Mouse (Mus musculus) spleen, adult 2 months (tissue): ENCODE results near the gene Cyp27a1. TPM values are rescaled to one million over a fixed set of nuclear protein-coding genes. Genes with fewer than 3 reads are reported as not detected.

ENCODE experiments used
- DNase-seq, 2 experiments: peaks; one replicate each; pipeline versions ENCODE4 v3.0.0 to v3.0.0-alpha.2; 2012 to 2021; ENCODE audit warnings: low spot score in 2 of 2, low read depth in 1 of 2
- H3K27ac ChIP-seq: fragments of 200-500 bp; 2 replicates; pipeline ENCODE4 v1.5.1; 2012; ENCODE audit warnings: low read length, inconsistent platforms; ENCODE audit not compliant: insufficient read depth
- H3K27me3 ChIP-seq: fragments of 200-500 bp; 2 replicates; pipeline ENCODE4 v1.6.1; 2012; ENCODE audit warnings: mild to moderate bottlenecking, moderate library complexity, low read length, inconsistent platforms; ENCODE audit not compliant: control insufficient read depth, insufficient read depth
- H3K36me3 ChIP-seq: fragments of 200-500 bp; 2 replicates; pipeline ENCODE4 v1.6.1; 2012; ENCODE audit warnings: mild to moderate bottlenecking, low read length, inconsistent platforms; ENCODE audit not compliant: control insufficient read depth, insufficient read depth
- H3K4me1 ChIP-seq: fragments of 200-500 bp; 2 replicates; pipeline ENCODE4 v1.6.1; 2011; ENCODE audit warnings: inconsistent platforms; ENCODE audit not compliant: control insufficient read depth, insufficient read depth, insufficient read length
- H3K4me3 ChIP-seq: fragments of 200-500 bp; 2 replicates; pipeline ENCODE4 v1.5.1; 2011; ENCODE audit warnings: mild to moderate bottlenecking, inconsistent platforms; ENCODE audit not compliant: insufficient read depth, insufficient read length; ENCODE audit errors: extremely low read depth
- CTCF ChIP-seq: fragments of 200-500 bp; IDR thresholded peaks from 2 replicates; pipeline ENCODE4 v1.5.1; 2011; ENCODE audit warnings: mild to moderate bottlenecking, inconsistent platforms; ENCODE audit not compliant: insufficient read depth, insufficient read length, insufficient replicate concordance; ENCODE audit errors: extremely low read depth
- POLR2A ChIP-seq: fragments of 200-500 bp; IDR thresholded peaks from 2 replicates; pipeline ENCODE4 v1.6.1; 2011; ENCODE audit warnings: low read depth, low read length, inconsistent platforms
- WGBS: fragments of 180-500 bp; shearing (Covaris S2); methylation state at CpG from one replicate; pipeline ENCODE4 v1.1.7; 2018; 5-methylcytosine and 5-hydroxymethylcytosine counted together
- polyA plus RNA-seq: library from polyadenylated mRNA; depleted of rRNA; stranded (reverse); fragments of >200 nt; gene quantifications from 2 replicates; pipeline ENCODE4 v1.2.3, GENCODE M21; 2012

Gene Cyp27a1
- polyA plus RNA-seq, 1 experiment, result 25.0 TPM

DNA sequence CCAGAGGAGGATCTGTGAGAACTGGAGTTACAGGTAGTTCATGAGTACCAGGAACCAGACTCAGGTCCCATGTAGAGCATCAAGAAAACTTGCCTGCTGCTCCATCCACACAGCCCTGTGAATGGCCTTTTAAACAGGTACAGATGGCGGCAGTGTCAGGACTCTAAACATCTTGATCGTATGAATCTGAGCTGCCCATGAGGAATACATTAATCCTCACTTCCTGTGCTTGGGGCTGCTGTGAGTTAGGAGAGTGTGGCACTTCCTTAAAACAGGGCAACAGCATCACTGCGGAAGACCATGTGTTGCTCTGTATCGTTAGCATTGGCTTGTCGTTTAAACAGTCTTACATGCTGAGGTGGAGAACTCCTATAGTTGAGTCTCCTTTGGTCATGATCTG lies 2.1 kb downstream of the Cyp27a1 start:
- H3K27me3 ChIP-seq, result no peaks in the 10 kb centered on the region
- 28% methylated on average over 5 of the region's 5 CpGs for whole genome bisulfite sequencing
- no peak overlapping the region for H3K27ac ChIP-seq
- DNase-seq, result no peak
- TF ChIP-seq CTCF (no peak), POLR2A (no peak)
- H3K4me3 ChIP-seq, result peak overlapping the region; percentile 32; the same call in 1 of the 2 replicates
- peaks cover 10% of the 10 kb centered on the region for H3K4me1 ChIP-seq
- no peaks in the 10 kb centered on the region for H3K36me3 ChIP-seq

DNA sequence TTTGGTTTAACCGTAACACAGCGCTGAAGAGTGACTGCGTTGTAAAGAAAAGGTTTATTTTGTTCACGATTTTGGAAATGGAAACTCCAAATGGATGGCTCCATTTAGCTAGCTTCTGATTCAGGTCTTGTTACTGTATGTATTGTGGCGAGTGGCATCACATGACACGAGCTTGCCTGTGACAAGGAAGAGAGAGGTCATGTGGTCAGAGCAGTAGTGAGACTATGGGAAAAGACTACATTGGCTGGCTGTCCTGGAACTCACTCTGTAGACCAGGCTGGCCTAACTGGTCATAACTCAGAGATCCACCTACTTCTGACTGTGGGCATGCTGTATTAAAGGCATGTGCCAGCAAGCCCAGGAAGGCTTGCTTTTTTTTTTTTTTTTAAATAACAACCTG lies 2.5 kb downstream of the Cyp27a1 start:
- Histone ChIP-seq H3K4me3 (no peak overlapping the region), H3K4me1 (peaks cover 10% of the 10 kb centered on the region), H3K27ac (no peak overlapping the region), H3K27me3 (no peaks in the 10 kb centered on the region), H3K36me3 (no peaks in the 10 kb centered on the region)
- 87% methylated on average over 6 of the region's 6 CpGs for WGBS
- TF ChIP-seq CTCF (no peak), POLR2A (no peak)
- no peak for DNase-seq

DNA sequence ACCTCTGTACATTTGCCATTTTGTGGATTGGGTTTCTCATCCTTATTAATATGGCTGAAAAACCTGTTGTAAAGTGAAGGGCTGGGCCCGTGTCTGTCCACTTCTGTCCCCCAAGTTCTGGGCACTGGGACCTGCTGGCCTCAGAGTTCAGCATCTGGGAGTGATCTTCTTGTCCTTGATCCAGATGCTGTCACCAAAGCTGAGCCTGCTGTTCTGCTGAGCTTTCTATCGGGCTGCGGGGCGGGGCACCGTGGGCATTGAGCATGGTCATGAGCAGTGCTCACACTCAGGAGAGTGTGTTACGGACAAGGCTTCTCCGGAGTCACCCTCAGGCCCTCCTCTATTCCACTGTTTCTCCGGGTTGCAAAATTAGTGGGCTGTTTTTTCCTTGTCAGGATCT lies 4.7 kb downstream of the Cyp27a1 start:
- no peak for DNase-seq
- Histone ChIP-seq H3K27ac (no peak overlapping the region), H3K4me1 (peaks cover 6% of the 10 kb centered on the region), H3K36me3 (no peaks in the 10 kb centered on the region), H3K27me3 (no peaks in the 10 kb centered on the region), H3K4me3 (no peak overlapping the region)
- TF ChIP-seq POLR2A, result no peak
- TF ChIP-seq CTCF, result no peak
- WGBS, result 92% methylated on average over 8 of the region's 8 CpGs

DNA sequence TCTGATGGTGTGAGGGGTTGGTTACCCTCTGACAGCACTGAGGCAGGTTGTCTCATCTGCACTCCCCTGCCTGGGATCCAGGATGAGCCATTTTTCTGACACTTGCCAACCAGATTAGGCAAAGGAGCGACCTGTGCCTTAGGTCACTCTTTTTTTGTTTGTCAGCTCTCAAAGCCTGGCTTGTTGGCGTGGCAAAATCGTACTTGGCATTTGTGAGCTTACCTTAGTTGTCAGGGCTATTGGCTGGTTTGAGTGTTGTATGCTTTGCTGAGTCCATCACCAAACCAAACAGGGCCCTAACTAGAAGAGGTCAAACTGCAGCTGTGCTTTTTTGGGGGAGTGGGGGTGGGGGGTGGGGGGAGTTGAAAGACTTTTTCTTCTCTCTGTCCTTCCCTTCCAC lies 5.9 kb downstream of the Cyp27a1 start:
- H3K4me1 ChIP-seq, result peaks cover 4% of the 10 kb centered on the region; the same call in 1 of the 2 replicates
- no peak for DNase-seq
- H3K27me3 ChIP-seq, result no peaks in the 10 kb centered on the region
- H3K4me3 ChIP-seq, result no peak overlapping the region
- 90% methylated on average over 3 of the region's 3 CpGs for WGBS
- no peaks in the 10 kb centered on the region for H3K36me3 ChIP-seq
- no peak overlapping the region for H3K27ac ChIP-seq
- TF ChIP-seq CTCF, result no peak
- TF ChIP-seq POLR2A, result no peak

DNA sequence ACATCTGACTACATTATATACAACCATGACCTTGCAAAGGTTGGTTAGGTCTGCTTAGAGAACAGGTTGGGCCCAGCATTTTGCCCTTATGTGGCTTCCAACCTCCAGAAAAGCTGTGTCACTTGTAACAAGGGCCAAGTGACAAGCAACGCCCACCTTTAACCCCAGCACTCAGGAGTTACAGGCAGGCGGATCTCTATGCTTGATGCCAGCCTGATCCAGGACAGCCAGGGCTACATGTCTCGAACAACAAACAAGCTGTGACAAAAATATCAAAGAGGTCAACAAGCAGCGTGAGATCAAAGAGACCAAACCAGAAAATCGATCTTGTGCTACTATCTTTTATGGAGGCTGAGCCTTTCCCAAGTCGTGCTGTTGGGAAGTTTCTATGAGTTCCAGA lies 8.3 kb downstream of the Cyp27a1 start:
- WGBS, result 81% methylated on average over 6 of the region's 6 CpGs
- no peak for DNase-seq

DNA sequence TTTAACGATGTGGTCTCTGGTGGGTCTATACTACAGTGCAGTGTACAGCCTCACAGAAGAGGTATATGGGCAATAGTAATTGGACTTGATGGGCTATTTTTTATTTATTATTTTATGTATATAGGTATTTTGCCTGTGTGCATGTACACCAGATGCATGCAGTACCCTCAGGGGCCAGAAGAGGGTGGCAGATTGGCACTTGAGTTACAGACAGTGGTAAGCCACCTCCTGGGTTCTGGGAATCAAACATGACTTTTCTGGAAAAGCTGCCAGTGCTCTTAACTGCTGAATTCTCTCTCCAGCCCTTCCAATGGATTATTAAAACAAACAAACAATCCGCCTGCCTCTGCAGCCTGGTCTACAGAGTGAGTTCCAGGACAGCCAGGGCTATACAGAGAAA lies 10.4 kb downstream of the Cyp27a1 start:
- H3K4me3 ChIP-seq, result no peak overlapping the region
- no peaks in the 10 kb centered on the region for H3K36me3 ChIP-seq
- WGBS, result 93% methylated on average over 2 of the region's 2 CpGs
- no peaks in the 10 kb centered on the region for H3K27me3 ChIP-seq
- no peak for DNase-seq
- no peaks in the 10 kb centered on the region for H3K4me1 ChIP-seq
- TF ChIP-seq POLR2A, result no peak
- TF ChIP-seq CTCF, result no peak
- H3K27ac ChIP-seq, result no peak overlapping the region

More for the DNA sequence above, 8.3 kb downstream of the Cyp27a1 start:
- Histone ChIP-seq H3K27me3 (no peaks in the 10 kb centered on the region), H3K27ac (no peak overlapping the region), H3K4me1 (no peaks in the 10 kb centered on the region), H3K4me3 (no peak overlapping the region), H3K36me3 (no peaks in the 10 kb centered on the region)
- TF ChIP-seq POLR2A (no peak), CTCF (no peak)

DNA sequence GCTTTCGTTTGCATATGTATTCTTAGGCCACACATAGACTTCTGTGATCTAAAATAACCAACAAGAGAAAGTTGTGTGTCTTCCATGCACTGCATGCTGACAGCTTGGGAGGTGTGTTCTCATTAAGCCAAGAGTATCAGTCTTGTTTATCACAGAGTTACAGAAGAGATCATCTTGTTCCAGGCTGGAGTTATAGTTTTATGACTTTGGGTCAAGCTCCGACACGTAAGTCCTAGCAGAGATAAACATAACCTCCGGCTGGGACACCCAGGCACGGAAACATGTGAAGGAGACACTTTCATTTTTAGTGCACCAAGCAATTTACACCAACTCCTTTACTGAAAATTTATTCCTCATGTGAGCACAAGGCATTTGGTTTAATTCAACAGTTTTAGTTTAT lies 12.7 kb downstream of the Cyp27a1 start:
- no peak for DNase-seq
- WGBS, result 83% methylated on average over 5 of the region's 5 CpGs
- TF ChIP-seq CTCF (no peak), POLR2A (no peak)
- Histone ChIP-seq H3K27ac (no peak overlapping the region), H3K4me1 (no peaks in the 10 kb centered on the region), H3K27me3 (no peaks in the 10 kb centered on the region), H3K36me3 (no peaks in the 10 kb centered on the region), H3K4me3 (no peak overlapping the region)

DNA sequence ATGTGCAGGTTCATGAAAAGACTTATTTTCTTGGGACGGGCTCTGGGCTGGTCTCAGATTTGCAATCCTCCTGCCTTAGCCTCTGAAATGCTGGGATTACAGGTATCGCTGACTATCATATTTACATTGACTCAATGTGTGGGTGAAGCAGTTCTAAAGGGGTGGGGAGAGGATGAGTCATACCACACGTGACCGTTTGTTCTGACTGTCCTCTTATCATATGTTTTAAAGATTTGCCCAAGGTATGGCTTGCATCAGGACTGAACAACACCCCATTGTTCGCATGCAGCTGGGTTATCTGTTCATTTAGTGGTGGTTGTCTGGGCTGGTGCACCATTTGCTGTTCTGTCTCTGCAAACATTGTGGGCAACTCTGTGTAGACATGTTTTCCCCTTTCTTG lies 13.3 kb downstream of the Cyp27a1 start:
- H3K27ac ChIP-seq, result no peak overlapping the region
- 75% methylated on average over 5 of the region's 5 CpGs for WGBS
- H3K27me3 ChIP-seq, result no peaks in the 10 kb centered on the region
- TF ChIP-seq CTCF, result no peak
- no peak for TF ChIP-seq POLR2A
- no peaks in the 10 kb centered on the region for H3K36me3 ChIP-seq
- no peaks in the 10 kb centered on the region for H3K4me1 ChIP-seq
- DNase-seq, result no peak
- H3K4me3 ChIP-seq, result no peak overlapping the region
